Mouse (Mus musculus) hindbrain, embryonic 11.5 days (tissue): ENCODE measurements at regions not wholly inside any gene's neighbourhood (a gene's known extent, or its start where the extent isn't known, plus 50 kb on each side); places are given as distances from the start of the nearest gene placed in this dataset.

ENCODE experiments used
- ATAC-seq: fragments of 200-750 bp; cut with Nextera tagmentation; 2 replicates; pipeline ENCODE4 v1.8.0; 2017; ENCODE audit warnings: mild to moderate bottlenecking, moderate TSS enrichment, moderate library complexity; ENCODE audit not compliant: low FRiP score
- DNase-seq: peaks from one replicate; pipeline ENCODE4 v3.0.0-alpha.2; 2015; ENCODE audit warnings: low spot score
- H3K27ac ChIP-seq: fragments of 300-500 bp; sonication (generic); 2 replicates; pipeline ENCODE4 v1.5.1; 2014; ENCODE audit warnings: mild to moderate bottlenecking, low read depth, low read length
- H3K27me3 ChIP-seq: fragments of 300-500 bp; sonication (generic); 2 replicates; pipeline ENCODE4 v1.6.1; 2014; ENCODE audit warnings: mild to moderate bottlenecking, low read length, moderate library complexity, mixed read lengths; ENCODE audit not compliant: control insufficient read depth, insufficient read depth
- H3K36me3 ChIP-seq: fragments of 300-500 bp; sonication (generic); 2 replicates; pipeline ENCODE4 v1.6.1; 2014; ENCODE audit warnings: mild to moderate bottlenecking, low read length, moderate library complexity, mixed read lengths; ENCODE audit not compliant: control insufficient read depth, insufficient read depth
- H3K4me1 ChIP-seq: fragments of 300-500 bp; sonication (generic); replicated peaks from 2 replicates; pipeline ENCODE4 v1.6.1; 2014; ENCODE audit warnings: low read length, mixed read lengths; ENCODE audit not compliant: control insufficient read depth, insufficient read depth
- H3K4me2 ChIP-seq: fragments of 300-500 bp; sonication (generic); replicated peaks from 2 replicates; pipeline ENCODE4 v1.6.1; 2014; ENCODE audit warnings: mild to moderate bottlenecking, low read depth, low read length
- H3K4me3 ChIP-seq: fragments of 300-500 bp; sonication (generic); 2 replicates; pipeline ENCODE4 v1.5.1; 2014; ENCODE audit warnings: low read depth, low read length
- H3K9ac ChIP-seq: fragments of 300-500 bp; sonication (generic); 2 replicates; pipeline ENCODE4 v1.6.1; 2014; ENCODE audit warnings: low read depth, low read length
- H3K9me3 ChIP-seq: fragments of 300-500 bp; sonication (generic); 2 replicates; pipeline ENCODE4 v1.6.1; 2016; ENCODE audit warnings: low read length; ENCODE audit not compliant: control insufficient read depth
- WGBS: fragments of 180-500 bp; shearing (Covaris S2); extraction: QIAGEN DNeasy Blood & Tissue Kit; methylation state at CpG from one replicate; pipeline ENCODE4 v1.1.7; 2014; 5-methylcytosine and 5-hydroxymethylcytosine counted together

- no peaks in the 10 kb centered on the region for H3K27me3 ChIP-seq
- DNase-seq (no peak), ATAC-seq (no peak)
- no peaks in the 10 kb centered on the region for H3K4me1 ChIP-seq
- H3K9me3 ChIP-seq = no peaks in the 10 kb centered on the region
- no peak overlapping the region for H3K4me3 ChIP-seq
- H3K4me2 ChIP-seq = no peak overlapping the region
- H3K9ac ChIP-seq = no peak overlapping the region
- no peak overlapping the region for H3K27ac ChIP-seq
- H3K36me3 ChIP-seq = no peaks in the 10 kb centered on the region
These were observed 1358.6 kb downstream of the Tbl1xr1 start for GRCm38 (mm10) chr3:23435016-23435415.

GRCm38 (mm10) chr3:23457720-23458119 is 1381.3 kb downstream of the Tbl1xr1 start:
- ATAC-seq (peak; percentile 22; the same call in 1 of the 2 replicates), DNase-seq (no peak)
- Histone ChIP-seq H3K36me3 (no peaks in the 10 kb centered on the region), H3K9ac (no peak overlapping the region), H3K27me3 (no peaks in the 10 kb centered on the region), H3K4me1 (no peaks in the 10 kb centered on the region), H3K4me2 (no peak overlapping the region), H3K9me3 (no peaks in the 10 kb centered on the region), H3K4me3 (no peak overlapping the region), H3K27ac (no peak overlapping the region)
- WGBS = 69% methylated on average over 1 of the region's 1 CpGs

- Histone ChIP-seq H3K4me3 (no peak overlapping the region), H3K9me3 (no peaks in the 10 kb centered on the region), H3K27ac (no peak overlapping the region), H3K4me1 (no peaks in the 10 kb centered on the region), H3K27me3 (no peaks in the 10 kb centered on the region), H3K9ac (no peak overlapping the region), H3K36me3 (no peaks in the 10 kb centered on the region), H3K4me2 (no peak overlapping the region)
- no peak for ATAC-seq
- DNase-seq = no peak
- 69% methylated on average over 1 of the region's 1 CpGs for WGBS
These were observed 1423.4 kb downstream of the Tbl1xr1 start for GRCm38 (mm10) chr3:23499889-23500288.

- DNase-seq (no peak), ATAC-seq (no peak)
- WGBS = 84% methylated on average over 3 of the region's 3 CpGs
These were observed 1471.1 kb downstream of the Tbl1xr1 start for GRCm38 (mm10) chr3:23547546-23547945.

DNA sequence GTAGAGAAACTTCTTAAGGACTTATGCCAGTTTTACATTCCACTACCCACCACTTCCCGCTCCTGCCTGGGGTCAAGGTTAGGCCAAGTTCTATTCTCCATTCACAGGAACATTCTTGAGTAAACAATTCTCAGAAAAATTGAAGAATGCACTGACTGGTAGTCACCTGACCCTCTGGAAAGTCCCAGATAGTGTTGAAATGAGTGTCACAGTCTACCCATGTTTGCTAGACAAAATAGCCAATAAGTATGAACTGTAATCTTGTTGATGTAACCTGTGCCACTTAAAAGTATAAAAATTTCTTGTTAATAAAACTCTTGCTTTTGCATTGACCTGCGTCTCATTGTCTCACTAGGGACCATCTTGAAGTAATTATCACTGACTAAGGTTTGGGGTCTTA is 1487.9 kb downstream of the Tbl1xr1 start:
- 87% methylated on average over 2 of the region's 2 CpGs for WGBS

More at GRCm38 (mm10) chr3:23547546-23547945, 1471.1 kb downstream of the Tbl1xr1 start:
- Histone ChIP-seq H3K27ac (no peak overlapping the region), H3K4me2 (no peak overlapping the region), H3K4me1 (no peaks in the 10 kb centered on the region), H3K4me3 (no peak overlapping the region), H3K27me3 (no peaks in the 10 kb centered on the region), H3K9me3 (no peaks in the 10 kb centered on the region), H3K9ac (no peak overlapping the region), H3K36me3 (no peaks in the 10 kb centered on the region)

DNA sequence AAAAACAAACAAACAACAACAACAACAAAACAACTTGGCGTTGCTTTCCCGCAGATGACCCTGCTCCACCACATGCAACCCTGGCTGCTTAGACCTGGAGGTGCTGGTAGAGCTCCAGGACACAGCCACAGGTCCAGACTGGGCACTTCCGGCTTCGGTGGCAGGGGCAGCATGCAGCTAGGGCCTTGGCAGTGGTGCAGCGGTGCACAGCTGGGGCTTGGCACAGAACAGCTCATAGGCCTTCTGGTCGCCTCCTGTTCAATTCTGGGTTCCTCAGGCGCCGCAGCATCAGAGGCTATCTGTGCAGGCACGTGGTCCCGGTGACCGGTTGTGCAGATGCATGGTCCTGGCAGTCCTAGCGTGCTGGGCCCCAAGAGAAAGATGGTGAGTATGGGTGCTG is 1492.4 kb downstream of the Tbl1xr1 start:
- DNase-seq = no peak
- Histone ChIP-seq H3K4me1 (no peaks in the 10 kb centered on the region), H3K27me3 (no peaks in the 10 kb centered on the region), H3K9ac (no peak overlapping the region), H3K4me2 (no peak overlapping the region), H3K27ac (no peak overlapping the region), H3K4me3 (no peak overlapping the region), H3K9me3 (no peaks in the 10 kb centered on the region), H3K36me3 (no peaks in the 10 kb centered on the region)
- WGBS = 97% methylated on average over 12 of the region's 12 CpGs
- no peak for ATAC-seq

More for the DNA sequence above, 1487.9 kb downstream of the Tbl1xr1 start:
- Histone ChIP-seq H3K4me3 (no peak overlapping the region), H3K4me1 (no peaks in the 10 kb centered on the region), H3K27ac (no peak overlapping the region), H3K27me3 (no peaks in the 10 kb centered on the region), H3K9ac (no peak overlapping the region), H3K36me3 (no peaks in the 10 kb centered on the region), H3K9me3 (no peaks in the 10 kb centered on the region), H3K4me2 (no peak overlapping the region)
- ATAC-seq = no peak
- DNase-seq = no peak

- ATAC-seq = no peak
- H3K4me1 ChIP-seq = no peaks in the 10 kb centered on the region
- no peak overlapping the region for H3K4me2 ChIP-seq
- no peak overlapping the region for H3K9ac ChIP-seq
- no peak overlapping the region for H3K27ac ChIP-seq
- H3K9me3 ChIP-seq = no peaks in the 10 kb centered on the region
- H3K27me3 ChIP-seq = no peaks in the 10 kb centered on the region
- H3K36me3 ChIP-seq = no peaks in the 10 kb centered on the region
- WGBS = 84% methylated on average over 3 of the region's 3 CpGs
- no peak overlapping the region for H3K4me3 ChIP-seq
- no peak for DNase-seq
These were observed 1516.2 kb downstream of the Tbl1xr1 start for GRCm38 (mm10) chr3:23592506-23593141.

DNA sequence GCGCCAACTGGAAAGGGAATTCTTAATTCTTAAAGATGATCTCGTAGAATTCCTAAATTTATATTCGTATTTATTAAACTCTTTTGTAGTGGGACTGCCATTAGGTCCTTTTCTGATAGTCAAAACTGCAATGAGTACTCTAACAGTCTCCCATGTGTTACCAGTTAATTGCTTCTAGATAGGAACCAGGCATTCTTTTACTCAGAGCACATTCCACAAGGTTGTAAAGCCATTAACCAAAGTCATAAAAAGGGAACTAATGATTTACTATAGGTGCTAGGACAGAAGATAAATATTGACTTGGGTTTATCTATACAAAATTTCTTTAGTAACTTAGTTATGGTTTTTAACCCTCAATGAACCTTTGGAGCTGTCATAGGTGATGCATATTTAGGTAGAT is 1525.0 kb downstream of the Tbl1xr1 start:
- H3K4me2 ChIP-seq = no peak overlapping the region
- no peak overlapping the region for H3K4me3 ChIP-seq
- no peak overlapping the region for H3K9ac ChIP-seq
- DNase-seq = no peak
- no peaks in the 10 kb centered on the region for H3K36me3 ChIP-seq
- WGBS = 93% methylated on average over 3 of the region's 3 CpGs
- H3K9me3 ChIP-seq = no peaks in the 10 kb centered on the region
- no peak overlapping the region for H3K27ac ChIP-seq
- no peak for ATAC-seq
- H3K4me1 ChIP-seq = no peaks in the 10 kb centered on the region
- H3K27me3 ChIP-seq = no peaks in the 10 kb centered on the region

- no peak for ATAC-seq
These were observed 1533.6 kb downstream of the Tbl1xr1 start for GRCm38 (mm10) chr3:23610054-23610453.

More at GRCm38 (mm10) chr3:23610054-23610453, 1533.6 kb downstream of the Tbl1xr1 start:
- H3K4me2 ChIP-seq = no peak overlapping the region
- no peak overlapping the region for H3K4me3 ChIP-seq
- DNase-seq = no peak
- no peaks in the 10 kb centered on the region for H3K36me3 ChIP-seq
- no peaks in the 10 kb centered on the region for H3K27me3 ChIP-seq
- WGBS = 87% methylated on average over 2 of the region's 2 CpGs
- no peak overlapping the region for H3K9ac ChIP-seq
- no peaks in the 10 kb centered on the region for H3K9me3 ChIP-seq
- no peak overlapping the region for H3K27ac ChIP-seq
- no peaks in the 10 kb centered on the region for H3K4me1 ChIP-seq
